Mouse (Mus musculus): ENCODE results near the gene Gm42674.

Gm42674 gene

DNA sequence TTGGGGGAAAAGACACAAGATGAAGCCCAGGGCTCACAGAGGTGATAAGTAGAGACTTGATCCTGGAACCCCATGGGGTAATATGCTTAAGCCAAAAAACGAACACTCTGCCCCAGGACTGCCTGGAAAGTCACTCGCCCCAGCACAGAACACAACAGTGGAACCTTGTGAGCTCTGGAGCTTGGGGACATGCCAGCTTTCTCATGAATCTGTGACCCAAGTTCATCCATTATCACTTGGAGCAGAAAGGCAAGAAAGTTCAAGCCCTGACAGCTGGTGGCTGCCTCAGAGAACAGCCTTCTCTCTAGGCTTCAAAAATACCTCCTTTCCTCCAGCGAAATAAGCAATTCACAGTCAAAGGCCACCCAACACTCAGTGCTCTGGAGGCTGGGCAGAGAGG, 2.3 kb upstream of the Gm42674 start:
- DNase-seq: no peak

DNA sequence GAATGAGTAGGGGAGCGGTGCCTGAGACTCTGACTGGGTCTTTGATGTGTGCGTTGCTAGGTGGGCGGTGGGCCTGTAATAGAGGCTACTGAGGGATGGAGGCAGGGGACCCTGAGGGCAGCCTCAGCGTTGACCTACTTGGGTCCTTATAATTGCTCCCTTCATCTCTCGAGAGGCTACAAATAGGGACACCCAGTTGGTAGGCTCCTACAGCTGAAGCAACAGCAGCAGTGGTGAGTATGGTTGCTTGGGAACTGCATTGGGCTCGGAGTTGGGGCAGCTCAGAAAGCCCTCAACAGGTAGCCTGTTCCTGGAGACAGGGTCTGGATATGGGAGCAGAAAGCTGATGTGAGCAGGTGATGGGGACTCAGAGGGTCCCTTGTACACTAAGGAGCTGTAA, 1.7 kb upstream of the Gm42674 start:
- DNase-seq: no peak

DNA sequence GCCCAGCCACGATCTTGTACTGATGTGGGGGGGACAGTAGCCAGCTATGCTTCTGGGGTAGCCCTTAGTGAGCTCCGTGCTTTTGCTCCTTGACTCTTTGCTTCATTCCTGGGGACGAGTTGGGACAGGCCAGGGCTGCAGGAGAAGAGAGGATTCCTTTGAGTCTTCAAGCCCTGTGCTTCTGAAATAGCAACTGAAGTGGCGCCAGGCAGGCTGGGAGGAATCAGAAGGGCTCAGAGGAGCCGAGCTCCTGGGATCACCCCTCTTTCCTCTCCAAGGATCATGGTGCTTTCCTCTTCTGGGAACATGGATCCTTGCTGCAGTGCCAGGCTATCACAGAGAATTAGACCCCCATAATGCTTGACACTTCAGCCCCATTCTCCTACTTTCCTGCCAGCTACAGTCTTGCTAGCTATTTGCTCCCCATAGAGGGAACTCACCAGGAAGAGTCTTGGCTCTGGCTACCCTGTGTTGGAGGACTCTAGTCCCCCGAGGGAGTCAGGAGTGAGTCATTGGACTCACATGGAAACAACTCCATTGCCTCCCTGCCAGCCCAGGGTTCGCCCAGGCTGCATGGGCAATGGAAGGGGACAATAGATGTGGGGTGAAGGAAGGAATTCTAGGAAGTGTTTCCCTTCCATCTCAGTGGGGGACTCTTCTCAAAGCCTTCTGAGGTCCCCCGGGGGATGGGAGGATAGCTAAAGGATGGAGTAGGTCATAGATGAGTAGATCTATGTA, 1.1 kb upstream of the Gm42674 start:
- no peak for DNase-seq

- DNase-seq: no peak
Observed at GRCm38 (mm10) chr3:90603623-90604022, 1.9 kb downstream of the Gm42674 start, which contains the start of gene S100a4. Gene S100a4 (plus strand): TSS chr3:90603771.

DNA sequence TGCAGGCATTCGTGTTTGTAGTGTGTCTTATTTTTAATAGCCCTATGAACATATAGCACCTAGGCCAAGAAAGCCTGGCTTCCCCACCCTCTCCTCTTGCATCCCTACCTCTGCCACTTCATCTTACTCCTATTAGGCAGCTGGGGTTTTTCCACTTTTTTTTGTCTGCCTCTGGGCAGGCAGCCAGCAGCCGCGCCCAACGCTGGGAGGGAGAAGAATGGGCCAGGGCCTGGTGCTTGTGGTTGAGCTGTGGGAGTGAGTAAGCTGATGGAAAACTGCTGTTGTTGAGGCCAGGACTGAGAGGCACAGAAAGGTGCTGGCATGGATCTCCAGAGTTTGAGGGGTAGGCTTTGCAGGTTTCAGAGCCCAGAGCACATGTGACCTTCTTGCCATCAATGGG, 2.7 kb downstream of the Gm42674 start:
- peak; percentile 62 for DNase-seq

GRCm38 (mm10) chr3:90605049-90605448, 3.3 kb downstream of the Gm42674 start:
- no peak for DNase-seq

DNA sequence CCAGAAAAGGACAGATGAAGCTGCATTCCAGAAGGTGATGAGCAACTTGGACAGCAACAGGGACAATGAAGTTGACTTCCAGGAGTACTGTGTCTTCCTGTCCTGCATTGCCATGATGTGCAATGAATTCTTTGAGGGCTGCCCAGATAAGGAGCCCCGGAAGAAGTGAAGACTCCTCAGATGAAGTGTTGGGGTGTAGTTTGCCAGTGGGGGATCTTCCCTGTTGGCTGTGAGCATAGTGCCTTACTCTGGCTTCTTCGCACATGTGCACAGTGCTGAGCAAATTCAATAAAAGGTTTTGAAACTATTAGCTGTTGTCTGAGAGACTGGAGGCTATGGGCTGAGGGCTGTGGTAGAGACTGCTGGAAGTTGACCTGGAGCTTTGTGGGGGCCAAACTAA, 4.0 kb downstream of the Gm42674 start:
- no peak for DNase-seq

DNA sequence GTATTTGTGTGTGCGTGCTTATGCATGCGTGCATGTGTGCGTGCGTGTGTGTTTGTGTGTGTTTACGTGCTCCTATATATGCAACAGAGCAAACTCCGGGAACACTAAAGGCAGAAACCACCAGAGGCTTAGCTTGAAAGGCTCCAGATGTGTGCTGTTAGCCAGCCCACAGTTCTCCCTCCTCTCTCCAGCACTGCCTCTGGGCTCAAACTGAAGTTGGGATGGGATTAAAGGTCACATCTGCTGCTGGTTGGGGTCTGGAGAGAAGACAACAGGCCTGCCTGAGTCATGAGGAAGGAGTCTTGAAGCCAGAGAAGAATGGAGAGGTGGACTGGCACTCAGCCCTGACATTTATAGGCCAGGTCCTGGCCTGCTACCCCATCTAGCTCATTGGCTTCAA, 4.5 kb downstream of the Gm42674 start:
- no peak for DNase-seq

GRCm38 (mm10) chr3:90607361-90607760, 5.7 kb downstream of the Gm42674 start:
- no peak for DNase-seq

DNA sequence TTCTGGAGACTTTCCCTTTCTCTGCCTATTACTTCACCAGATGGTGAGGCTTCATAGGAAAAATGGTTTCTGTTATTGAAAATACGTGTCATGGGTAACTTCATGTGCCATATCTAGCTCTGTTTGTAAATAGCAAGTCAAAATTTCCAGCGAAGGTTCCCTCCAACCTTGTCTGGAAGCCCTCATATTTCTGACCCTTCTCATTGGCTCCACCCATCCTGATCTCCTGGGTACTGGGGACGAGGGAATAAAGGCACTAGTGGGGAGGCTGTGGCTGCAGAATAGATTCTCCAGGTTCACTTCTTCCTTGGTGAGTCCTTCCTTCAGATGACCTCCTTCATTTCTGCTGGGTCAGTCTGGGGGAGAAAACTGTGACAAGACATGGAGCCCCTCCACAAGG, 6.5 kb downstream of the Gm42674 start, which contains the start of gene S100a5:
S100a5 (plus strand) TSS at position 301 of the 400 bp plus-strand sequence.
- no peak for DNase-seq

- DNase-seq: no peak
Observed at GRCm38 (mm10) chr3:90609102-90609501, 7.4 kb downstream of the Gm42674 start.

DNA sequence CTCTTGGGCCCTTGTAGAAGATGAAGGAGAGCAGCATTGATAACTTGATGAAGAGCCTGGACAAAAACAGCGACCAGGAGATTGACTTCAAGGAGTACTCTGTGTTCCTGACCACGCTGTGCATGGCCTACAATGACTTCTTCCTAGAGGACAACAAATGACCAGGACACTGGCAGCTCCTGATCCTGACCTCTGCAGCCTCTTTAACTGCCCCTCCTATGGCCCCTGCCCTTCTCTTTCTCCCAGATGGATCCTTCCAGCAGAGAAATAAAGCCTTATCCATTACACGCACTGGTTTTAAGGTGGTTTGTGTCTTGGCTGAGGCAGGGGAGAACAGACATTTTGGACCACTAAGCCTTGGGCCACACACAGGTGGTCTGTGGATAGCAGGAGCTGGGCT, 9.8 kb downstream of the Gm42674 start:
- DNase-seq: no peak

DNA sequence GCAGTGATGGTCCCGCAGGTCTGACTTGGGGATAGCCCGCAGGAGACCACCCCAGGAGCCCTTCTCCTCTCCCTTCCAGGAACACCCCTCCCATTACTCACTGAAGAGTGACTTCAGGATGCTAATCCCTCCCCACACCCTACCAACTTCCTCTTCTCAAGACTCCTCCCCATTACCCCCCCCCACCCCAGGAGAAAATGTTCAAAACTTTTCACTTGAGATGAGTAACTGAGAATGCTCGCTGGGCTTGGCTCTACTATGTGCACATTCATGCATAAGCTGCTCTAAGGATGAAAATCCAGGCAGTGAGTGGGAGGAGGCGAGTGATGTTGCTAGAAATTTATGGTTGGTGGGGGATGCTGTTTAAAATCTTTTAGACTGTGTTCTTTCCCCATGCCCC, 10.4 kb downstream of the Gm42674 start:
- no peak for DNase-seq

- peak; percentile 53 for DNase-seq
Observed at GRCm38 (mm10) chr3:90612728-90613291, 11.1 kb downstream of the Gm42674 start, which contains the start of gene S100a6. Gene S100a6 (plus strand): TSS chr3:90612882.

- DNase-seq: no peak
Observed at GRCm38 (mm10) chr3:90613461-90614147, 11.9 kb downstream of the Gm42674 start.

- DNase-seq: no peak
Observed at GRCm38 (mm10) chr3:90614148-90614530, 12.4 kb downstream of the Gm42674 start.

- DNase-seq: no peak
Observed at GRCm38 (mm10) chr3:90614611-90615251, 13.0 kb downstream of the Gm42674 start.

DNA sequence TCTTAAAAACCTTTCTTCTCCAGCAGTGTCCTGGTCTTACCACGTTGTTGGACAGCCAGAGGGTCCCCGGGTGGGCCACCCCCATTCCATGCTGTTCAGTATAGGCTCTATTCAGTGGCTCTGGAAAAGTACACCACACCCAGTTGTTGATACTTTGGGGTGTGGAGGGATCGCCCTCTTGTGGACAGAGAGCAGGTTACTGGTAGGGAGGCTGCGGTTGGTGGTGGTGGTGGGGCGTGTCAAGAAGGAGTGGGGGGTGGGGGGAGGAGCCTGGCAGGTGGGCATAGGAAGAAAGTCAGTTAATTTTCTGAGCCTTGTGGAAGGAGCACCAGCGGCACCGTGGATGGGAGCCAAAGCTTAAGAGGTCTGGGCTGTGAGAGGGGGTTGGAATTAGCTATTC, 13.7 kb downstream of the Gm42674 start:
- peak; percentile 72 for DNase-seq

DNA sequence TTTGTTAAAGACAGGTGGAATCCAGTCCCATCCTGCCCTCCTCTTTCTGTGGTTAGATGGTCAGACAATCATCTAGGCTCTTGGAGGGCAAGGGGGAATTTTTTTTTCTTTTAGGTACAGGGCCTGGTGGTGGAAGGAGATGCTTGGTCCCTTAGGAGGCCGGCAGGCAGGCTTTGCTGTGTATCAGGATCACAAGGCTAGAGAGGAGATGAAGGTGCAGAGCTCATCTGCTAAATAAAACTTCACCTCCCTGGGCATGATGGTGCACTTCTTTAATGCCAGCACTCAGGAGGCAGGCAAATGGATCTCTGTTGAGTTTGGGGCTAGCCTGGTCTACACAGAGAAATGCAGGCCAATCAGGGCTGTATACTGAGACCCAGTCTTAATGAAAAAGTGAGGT, 14.2 kb downstream of the Gm42674 start:
- DNase-seq: no peak

GRCm38 (mm10) chr3:90617586-90617985, 15.9 kb downstream of the Gm42674 start:
- no peak for DNase-seq

DNA sequence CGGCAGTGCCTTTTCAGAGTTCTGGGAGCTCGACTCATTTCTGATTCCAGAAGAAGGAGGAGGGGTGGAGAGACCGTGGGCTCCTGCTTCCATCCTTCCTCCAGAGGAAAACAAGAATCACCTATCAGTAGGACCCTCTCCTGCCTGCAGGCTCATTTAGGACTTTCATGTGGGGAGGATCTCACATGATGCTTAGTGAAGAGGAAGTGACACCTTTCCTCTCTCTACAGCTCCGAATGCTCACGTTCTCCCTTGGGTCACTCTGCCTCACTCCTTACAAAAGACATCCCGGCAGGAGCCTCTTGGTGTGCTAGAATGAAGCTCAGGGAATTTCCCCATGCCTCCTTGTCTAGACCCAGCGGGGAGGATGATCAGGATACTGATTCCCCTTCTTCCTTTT, 19.8 kb downstream of the Gm42674 start:
- no peak for DNase-seq

DNA sequence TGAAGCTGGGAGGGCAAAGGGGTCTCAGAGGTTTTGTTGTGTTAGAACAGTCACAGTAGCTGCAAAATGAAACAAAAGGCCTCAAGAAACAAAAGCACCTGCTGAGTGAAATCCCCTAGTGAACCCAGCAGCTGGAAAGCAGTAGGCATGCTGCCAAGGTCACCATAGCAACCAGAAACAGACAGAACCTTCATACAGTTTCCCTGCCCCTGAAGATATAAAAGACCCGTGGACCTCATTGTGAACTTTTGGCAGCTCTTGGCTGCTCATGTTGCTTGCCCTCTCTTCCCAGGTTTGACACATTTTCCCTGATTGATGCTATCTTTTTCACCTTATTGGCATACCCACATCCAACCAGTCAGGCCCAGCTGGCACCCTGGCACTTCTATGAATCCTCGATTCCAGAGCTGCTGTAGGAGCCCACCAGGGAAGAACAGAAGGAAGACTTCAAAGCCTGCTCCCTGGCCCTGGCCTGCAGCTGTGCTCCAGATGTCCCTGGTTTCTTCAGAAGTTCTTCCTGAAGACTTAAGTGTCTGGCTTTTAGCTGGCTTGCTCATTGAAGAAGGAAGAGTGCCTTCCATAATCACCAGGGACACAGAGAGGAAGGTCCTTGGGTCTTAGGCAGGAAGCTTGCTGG, 21.8 kb downstream of the Gm42674 start:
- DNase-seq: peak; percentile 35

DNA sequence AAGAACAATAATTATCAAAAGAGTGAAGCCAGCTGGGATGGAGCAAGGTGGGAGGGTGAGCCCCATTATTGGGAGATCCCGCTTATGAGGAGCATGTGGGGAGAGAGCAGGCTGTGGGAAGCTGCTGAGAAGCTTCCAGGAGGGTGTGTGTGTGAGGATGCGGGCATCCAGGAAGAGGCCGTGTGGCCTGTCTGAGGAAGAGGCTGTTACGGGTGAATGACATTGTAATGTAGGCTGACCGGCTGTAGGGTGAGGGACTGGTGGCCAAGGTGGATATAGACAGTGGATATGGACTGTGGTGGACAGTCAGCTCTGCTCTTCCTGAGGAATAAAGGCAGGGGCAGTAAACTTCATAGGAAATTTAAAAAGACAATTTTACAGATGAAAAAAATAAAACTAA, 23.8 kb downstream of the Gm42674 start:
- no peak for DNase-seq
